Mouse (Mus musculus) kidney, postnatal 10 days (tissue): ENCODE results near the gene Zic5.

ENCODE experiments used
- DNase-seq: peaks from one replicate; pipeline ENCODE4 v3.0.0; 2021; ENCODE audit warnings: mixed read lengths

Gene Zic5

DNA sequence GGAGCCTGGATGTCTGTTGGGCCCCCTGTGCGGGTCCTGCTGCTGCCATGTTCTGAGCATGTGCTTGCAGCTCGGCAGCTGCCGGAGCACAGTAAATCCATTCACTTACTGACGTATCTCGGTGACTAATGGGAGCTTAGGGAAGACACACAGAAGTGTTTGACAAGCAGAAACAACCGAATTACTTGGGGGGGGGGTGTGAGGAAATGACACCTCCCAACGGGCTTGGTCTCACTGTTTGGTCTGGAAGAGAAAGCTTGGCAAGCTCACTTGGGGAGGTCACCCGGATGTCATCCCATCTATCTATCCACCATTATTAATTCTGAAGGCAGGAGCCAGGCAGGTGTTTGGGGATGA lies 38.3 kb downstream of the Zic5 start:
- DNase-seq = no peak

DNA sequence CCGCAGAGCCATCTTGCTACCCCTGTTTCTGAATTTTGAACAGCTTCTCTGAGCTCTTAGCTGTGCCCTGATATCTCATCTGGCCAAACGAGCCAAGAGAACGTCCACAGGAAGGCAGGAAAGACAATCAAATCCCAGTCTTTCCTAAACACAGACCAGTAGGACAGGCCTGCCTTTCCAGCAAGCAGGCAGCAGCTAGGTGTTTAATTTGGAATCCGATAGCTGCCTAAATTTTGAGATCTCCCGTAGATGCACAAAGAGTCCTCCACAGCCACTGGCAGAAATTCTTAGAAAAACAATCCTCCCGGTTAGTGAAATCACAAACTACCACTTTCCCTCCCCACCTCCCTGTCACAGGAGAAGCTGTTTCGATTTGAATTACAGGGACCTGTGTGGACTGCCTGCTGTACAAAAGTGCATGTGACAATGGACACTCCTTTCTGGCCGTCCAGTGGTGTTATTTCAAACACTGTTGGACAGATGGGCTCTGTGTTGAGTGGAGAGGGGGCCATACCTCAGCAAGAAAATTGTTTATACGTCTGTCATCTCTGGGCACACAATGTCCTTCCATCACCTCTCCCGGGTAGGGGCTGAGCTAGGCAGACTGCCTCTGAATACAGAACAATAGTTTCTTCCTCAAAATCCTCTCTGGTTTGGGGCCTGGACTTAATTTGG lies 38.8 kb downstream of the Zic5 start:
- DNase-seq = no peak

DNA sequence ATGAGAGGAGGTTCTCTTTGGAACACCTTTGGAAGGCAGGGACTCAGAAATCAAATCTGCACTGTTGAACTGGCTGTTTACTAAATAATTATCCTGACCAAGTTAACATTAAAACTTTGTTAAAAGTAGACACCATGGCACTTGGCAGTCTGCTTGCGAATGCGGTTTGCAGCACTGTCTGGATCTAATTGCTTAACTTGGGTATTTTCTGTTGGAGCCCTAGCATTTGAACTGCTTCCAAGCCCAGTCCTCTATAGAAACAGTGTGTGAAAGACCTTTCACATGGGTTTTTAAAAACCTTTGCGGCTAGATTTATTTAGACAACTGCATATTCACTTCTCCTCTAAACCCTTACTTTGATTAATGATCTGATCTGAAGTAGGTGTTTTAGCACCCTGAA lies 41.0 kb downstream of the Zic5 start:
- DNase-seq = no peak

DNA sequence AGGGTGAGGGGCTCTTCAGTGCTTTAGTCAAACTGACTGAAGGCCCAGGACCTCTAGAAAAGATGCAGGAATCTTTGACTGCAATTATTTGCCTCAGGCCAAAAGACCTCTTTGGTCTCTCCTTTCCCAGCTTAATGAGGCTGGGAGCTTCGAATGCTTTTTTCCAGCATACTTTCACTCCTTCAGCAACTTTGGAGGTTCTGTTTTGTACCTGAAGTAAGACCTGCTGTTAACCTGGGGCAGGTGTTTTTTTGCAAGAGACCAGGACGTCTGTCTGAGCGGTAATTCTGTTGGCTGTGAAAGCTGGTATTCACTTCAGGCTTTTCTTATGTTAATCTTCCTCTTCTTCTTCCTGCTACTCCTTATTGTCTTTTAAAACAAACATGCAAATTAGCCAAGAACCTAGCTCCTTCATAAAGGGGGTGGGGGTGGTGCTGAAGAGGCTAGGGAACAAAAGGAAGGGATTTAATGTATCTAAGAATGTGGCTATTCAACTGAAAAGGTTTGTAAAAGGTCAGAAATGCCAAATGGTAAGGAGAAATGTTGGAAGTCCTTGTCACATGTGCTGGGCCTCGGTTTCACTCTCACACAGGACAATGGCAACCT lies 49.2 kb downstream of the Zic5 start:
- no peak for DNase-seq

DNA sequence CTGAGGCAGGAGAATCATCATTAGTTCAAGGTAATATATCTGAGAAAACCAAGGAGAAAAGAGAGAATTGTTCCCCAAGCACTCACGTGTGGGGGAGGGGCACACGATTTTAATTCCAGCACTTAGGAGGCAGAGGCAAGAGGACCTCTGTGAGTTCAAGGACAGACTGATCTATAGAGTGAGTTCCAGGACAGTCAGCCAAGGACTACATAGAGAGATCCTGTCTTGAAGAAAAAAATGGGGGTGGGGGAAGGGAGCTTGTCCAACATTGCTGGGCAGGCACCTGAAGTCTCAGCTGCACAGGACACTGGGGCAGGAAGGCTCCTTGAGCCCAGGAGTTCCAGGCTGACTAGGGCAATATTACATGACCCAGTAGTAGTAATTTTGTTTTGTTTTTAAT lies 50.7 kb downstream of the Zic5 start:
- DNase-seq = no peak

DNA sequence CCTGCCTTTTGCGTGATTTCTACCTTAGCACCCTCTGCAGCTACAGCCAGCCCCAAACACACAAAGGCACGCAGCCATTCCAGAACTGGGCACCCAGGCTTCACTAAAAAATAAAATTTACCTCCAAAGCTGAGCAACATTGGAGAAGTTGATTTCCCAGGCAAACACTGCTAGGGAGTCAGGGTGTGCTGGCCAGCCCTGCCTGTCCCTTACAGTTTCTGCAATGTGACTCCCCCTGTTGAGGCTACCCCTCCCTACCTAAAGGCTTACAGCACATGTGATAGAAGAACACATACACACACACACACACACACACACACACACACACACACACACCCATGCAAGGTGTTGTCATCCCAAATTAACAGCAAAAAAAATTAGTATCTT lies 51.9 kb downstream of the Zic5 start:
- DNase-seq = no peak

DNA sequence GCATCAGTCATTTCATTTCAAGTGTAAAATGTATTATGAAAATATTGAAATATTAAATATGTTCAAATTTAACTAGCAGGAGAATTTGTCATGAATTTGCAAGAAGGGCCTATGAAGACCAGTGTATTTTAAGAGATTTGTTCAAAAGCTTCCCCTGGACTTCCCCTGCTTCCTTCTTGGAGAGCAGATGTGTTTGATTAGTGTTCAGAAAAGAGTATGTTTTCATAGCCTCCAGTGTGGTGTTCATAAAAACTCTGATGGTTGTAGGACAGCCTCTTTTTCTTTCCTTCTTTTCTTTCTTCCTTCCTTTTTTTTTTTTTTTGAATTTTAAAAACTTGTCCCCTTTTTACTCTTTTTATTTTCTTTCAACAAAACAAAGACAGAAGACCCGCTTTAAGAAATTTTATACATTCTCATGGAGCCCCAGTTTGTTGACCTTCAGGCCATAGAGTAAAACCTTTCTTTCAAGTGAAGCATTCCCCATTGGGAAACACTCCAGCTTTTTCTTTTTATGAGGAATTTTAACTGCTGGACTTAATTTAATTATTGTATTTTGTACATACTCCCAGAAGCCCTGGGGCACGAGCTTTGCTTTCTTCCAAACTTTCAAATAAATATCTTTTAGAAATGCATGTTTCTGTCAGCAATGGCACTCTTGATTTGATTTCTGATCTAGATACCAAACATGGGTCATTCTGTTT lies 52.5 kb downstream of the Zic5 start:
- no peak for DNase-seq
